Mouse (Mus musculus): ENCODE data around the gene Alk.

- TF ChIP-seq POLR2A (IDR thresholded peaks at IDR 0.05; ENCODE audit: control insufficient read depth, extremely low read depth, insufficient read depth, low read length, poor library complexity) (no peak), CTCF (IDR thresholded peaks at IDR 0.05; ENCODE audit: borderline replicate concordance, control insufficient read depth, extremely low read depth, insufficient read depth, low read length, poor library complexity) (no peak)
These were observed 604.6 kb downstream of the Alk start for GRCm38 (mm10) chr17:71999527-72000482.

All from thymus, adult 2 months (tissue).